Mouse (Mus musculus) lung, postnatal 10 days (tissue): ENCODE results near the gene Ercc1.

Source experiments
- DNase-seq: peaks from one replicate; pipeline ENCODE4 v3.0.0; 2021

Gene Ercc1

GRCm38 (mm10) chr7:19341250-19341649 lies 3.3 kb upstream of the Ercc1 start:
- no peak for DNase-seq

- DNase-seq, result peak; percentile 49
Measured at GRCm38 (mm10) chr7:19341761-19342409, 2.7 kb upstream of the Ercc1 start.

DNA sequence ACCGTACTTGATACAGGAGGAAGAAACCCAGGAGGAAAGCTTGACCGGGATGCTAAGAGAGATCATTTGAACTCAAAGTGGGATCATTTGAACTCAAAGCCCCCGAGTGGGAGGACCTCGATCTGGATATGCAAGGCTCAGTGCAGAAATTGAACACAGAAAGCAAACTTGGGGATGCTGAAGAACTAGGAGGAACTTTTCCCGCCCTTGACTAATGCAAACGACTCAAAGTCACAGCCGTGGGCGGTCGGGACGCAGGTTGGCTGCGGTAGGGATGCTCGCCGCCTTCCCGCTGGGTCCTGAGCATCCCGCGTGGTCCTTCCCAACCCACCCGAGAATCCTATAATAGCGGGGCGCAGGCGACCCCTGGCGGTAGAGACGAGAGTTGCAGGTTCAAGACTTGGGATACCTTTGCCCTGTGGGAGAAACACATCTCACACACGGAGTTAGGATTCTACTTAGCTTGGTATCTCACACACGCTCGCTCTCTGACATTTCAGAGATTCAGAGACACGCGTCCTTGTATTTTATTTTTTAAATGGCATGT lies 2.0 kb upstream of the Ercc1 start:
- DNase-seq, result peak; percentile 91

GRCm38 (mm10) chr7:19343210-19343808 lies 1.3 kb upstream of the Ercc1 start:
- DNase-seq, result peak; percentile 84

DNA sequence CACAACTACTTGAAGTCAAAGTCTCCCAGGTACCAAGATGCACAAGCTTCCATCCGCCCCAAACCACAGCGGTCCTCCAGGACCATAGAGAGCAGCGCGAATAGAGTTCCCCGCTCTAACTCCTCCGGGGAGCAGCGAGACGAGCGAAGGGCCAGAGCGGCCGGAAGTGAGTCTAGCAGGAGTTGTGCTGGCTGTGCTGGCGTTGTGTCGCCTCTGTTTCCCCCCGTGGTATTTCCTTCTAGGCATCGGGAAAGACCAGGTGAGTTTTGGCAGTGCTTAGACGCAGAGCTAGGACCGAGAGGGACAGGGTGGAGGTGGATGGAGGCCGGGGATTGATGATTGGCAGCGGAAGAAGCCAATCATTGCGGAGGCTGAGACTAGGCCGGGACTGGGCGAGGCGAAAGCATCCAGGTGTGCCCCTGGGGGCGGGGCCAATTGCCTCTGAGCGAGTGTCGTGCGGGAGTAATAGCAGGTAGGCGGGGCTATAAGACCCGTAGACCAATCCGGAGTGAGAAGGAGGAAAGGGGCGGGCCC lies 427 bp downstream of the Ercc1 start:
- DNase-seq, result peak; percentile 95

GRCm38 (mm10) chr7:19349188-19349915 lies 4.8 kb downstream of the Ercc1 start:
- no peak for DNase-seq

GRCm38 (mm10) chr7:19350221-19350620 lies 5.6 kb downstream of the Ercc1 start:
- DNase-seq, result no peak

GRCm38 (mm10) chr7:19354991-19355390 lies 10.4 kb downstream of the Ercc1 start:
- DNase-seq, result no peak

DNA sequence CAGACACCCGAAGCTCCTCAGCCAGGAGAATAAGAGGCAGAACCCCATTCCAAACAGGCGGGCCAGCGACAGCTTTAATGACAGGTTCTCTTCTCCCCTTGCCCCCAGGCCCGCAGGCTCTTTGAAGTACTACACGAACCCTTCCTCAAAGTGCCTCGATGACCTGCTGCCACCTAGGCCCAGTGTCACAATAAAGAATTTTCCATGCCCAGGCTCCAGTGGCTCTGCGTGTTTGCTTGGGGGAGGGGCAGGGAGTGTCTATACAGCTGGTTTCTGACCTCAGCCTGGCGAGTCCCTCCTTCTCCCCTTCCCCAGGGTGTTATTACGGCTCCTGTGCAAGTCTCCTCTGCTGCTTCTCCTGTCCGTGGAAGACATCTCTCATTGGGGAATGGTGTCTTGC lies 11.7 kb downstream of the Ercc1 start:
- no peak for DNase-seq

GRCm38 (mm10) chr7:19357381-19358375 lies 13.1 kb downstream of the Ercc1 start:
- no peak for DNase-seq

- DNase-seq, result no peak
Measured at GRCm38 (mm10) chr7:19358634-19359033, 14.1 kb downstream of the Ercc1 start.

DNA sequence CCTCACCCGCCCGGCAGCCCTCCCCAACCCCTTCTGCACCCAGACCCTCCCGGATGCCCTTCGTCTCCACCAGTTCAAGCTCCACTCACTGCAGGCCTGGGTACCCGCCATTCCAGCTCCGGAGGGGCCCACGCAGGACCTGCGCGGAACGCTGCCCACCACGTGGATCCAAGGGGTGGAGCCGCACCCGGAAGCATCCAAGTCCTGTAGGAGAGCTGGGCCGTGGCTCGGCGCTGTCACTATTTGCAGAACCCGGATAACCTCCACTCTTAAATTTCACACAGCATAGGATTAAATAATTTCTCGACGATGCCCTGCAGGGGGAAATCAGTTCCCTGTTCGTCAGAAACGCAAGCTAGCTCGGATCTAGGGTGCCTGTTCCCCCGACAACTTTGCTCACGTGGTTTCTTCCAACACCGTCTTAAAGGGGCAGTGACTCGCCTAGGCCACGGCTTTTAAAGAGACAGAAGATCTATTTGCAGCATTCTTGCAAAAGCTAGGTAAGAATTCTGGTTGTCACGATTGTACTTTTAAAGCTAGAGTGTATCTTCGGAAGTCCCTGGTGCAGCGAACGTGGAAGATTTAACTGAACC lies 14.8 kb downstream of the Ercc1 start, which contains the start of the genes Cd3eap and Ppp1r13l:
Cd3eap (minus strand) TSS at position 185 of the 593 bp plus-strand sequence.
Ppp1r13l (plus strand) TSS at position 451 of the 593 bp plus-strand sequence.
- peak; percentile 93 for DNase-seq

DNA sequence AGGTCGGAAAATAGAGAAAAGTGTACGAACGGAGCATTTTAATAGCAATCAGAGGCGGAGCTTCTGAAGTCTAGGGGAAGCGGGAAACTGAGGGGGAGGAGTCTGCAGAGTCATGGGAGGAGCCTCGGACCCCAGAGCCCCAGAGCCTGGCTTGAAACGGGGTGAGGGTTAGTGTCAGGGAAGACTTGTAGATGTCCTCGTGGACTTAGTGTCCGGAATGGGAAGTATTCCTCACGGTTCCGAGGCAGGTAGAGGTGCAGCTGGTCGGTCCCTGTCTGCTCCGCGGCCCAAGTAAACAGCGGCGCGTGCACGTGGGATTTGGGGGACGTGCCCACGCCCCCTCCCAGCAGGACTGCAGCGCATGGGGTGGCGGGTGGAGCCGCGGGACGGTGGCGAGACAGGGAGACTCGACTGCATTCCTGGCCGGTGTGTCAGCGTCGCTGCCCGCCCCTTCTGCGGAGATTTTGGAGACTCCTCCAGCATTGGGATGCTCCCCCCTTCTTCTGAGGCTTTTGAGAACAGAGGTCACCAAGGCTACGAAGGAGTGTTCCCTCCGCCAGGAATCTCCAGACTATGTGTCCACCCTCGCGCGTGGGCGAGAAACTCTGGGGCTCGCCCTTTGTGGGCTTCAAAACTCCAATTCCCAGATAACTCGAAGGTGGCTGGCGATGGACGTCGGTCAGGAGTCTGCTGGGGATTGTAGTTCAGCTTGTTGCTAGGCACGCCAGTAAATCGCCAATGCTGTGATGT lies 15.5 kb downstream of the Ercc1 start:
- DNase-seq, result peak; percentile 85

DNA sequence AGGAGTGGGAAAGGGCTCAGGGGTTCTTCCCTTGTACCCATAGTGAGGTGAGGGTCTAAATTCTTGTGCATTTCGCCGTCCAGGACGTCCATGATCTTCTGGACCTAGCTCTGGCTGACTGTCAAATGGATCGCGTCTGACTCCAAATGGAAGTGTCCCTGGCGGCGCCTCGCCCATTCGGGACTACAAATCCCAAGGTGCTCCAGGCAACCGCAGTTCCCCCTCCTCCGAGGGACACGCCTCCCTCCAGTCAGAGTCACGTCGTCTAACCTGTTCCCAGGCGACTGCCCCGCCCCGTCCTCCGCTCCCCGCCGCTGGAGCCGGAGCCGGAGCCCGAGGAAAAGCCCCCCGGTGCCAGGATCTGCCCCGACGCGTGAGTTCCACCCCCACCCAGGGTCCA lies 16.4 kb downstream of the Ercc1 start:
- DNase-seq, result peak; percentile 96

GRCm38 (mm10) chr7:19361720-19362119 lies 17.1 kb downstream of the Ercc1 start:
- peak; percentile 82 for DNase-seq

DNA sequence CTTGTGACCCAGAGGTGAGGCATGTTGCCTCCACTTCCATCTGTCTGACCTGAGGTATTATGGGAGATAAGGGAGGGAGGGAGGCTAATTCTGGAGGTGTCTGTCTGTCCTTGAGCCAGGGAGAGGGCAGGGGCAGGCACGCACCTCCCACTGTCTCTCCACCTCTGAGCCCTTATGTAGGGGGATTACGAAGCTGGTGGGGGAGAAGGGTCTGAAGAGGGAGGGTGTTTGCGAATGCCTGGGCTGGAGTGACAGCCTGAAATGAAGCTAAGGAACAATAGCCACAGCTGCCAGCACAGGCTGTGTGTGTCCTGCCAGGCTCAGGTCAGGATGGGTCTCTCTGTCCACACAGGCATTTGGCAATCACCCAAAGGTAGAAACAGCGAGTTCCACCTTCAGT lies 17.7 kb downstream of the Ercc1 start:
- no peak for DNase-seq

GRCm38 (mm10) chr7:19363881-19364280 lies 19.3 kb downstream of the Ercc1 start:
- DNase-seq, result peak; percentile 82

DNA sequence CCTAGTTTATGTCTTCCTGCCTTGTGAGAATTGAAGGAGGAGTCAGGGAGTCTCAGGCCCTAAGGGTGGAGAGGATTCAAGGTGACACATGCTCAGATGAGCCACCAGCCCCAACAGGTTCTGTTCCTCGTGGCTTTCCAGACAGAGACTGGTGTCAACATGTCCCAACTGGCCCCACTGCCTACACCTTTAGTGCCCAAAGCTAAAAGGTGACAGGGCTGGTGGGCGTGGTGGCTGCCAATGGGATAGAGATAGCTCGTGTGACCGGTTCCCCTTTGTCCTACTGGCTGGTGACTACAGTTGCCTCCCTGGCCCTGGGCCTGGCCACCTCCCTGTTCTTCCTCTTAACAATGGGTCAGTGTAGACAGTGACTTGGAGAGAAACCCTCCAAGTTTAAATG lies 20.8 kb downstream of the Ercc1 start:
- DNase-seq, result no peak

- peak; percentile 86 for DNase-seq
Measured at GRCm38 (mm10) chr7:19368380-19368779, 23.8 kb downstream of the Ercc1 start.

DNA sequence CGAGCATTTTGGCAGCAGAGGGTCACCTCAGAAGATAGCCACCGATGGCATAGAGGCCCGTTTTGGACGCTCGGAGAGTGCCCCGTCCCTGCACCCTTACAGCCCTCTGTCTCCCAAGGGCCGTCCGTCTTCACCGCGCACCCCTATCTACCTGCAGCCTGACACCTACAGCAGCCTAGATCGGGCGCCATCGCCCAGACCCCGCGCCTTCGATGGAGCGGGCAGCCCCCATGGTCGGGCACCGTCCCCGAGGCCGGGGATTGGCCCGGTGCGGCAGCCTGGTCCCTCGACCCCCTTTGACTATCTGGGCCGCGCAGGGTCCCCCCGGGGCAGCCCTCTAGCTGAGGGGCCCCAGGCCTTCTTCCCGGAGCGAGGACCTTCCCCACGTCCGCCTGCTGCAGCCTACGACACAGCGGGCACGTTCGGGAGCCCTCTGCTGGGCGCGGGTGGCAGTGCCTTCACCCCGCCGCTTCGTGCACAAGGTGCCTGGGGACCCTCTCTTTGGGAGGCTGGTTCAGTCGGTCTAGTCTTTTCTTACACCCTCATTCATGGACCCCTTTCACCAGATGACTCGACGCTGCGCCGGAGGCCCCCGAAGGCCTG lies 25.3 kb downstream of the Ercc1 start:
- peak; percentile 70 for DNase-seq
